Mouse (Mus musculus) limb, embryonic 14.5 days (tissue): ENCODE data around the gene Pkn1. TPM values are rescaled to one million over a fixed set of nuclear protein-coding genes. Genes with fewer than 3 reads are reported as not detected.

Experiments used
- ATAC-seq: fragments of 200-750 bp; cut with Nextera tagmentation; 2 replicates; pipeline ENCODE4 v1.8.0; 2017; ENCODE audit warnings: low read depth, moderate number of reproducible peaks, moderate TSS enrichment; ENCODE audit not compliant: low FRiP score
- DNase-seq: peaks from one replicate; pipeline ENCODE4 v3.0.0-alpha.2; 2015; ENCODE audit warnings: low spot score
- H3K27ac ChIP-seq: fragments of 300-500 bp; sonication (generic); replicated peaks from 2 replicates; pipeline ENCODE4 v1.5.1; 2014; ENCODE audit warnings: low read depth, mild to moderate bottlenecking, low read length, moderate library complexity, mixed read lengths
- H3K27me3 ChIP-seq: fragments of 300-500 bp; sonication (generic); 2 replicates; pipeline ENCODE4 v1.6.1; 2014; ENCODE audit warnings: low read length, mixed read lengths; ENCODE audit not compliant: control insufficient read depth, insufficient read depth
- H3K36me3 ChIP-seq: fragments of 300-500 bp; sonication (generic); 2 replicates; pipeline ENCODE4 v1.6.1; 2014; ENCODE audit warnings: mild to moderate bottlenecking, low read length, moderate library complexity, mixed read lengths; ENCODE audit not compliant: control insufficient read depth, insufficient read depth
- H3K4me1 ChIP-seq: fragments of 300-500 bp; sonication (generic); 2 replicates; pipeline ENCODE4 v1.6.1; 2014; ENCODE audit warnings: antibody characterized with exemption, low read length, mixed read lengths; ENCODE audit not compliant: control insufficient read depth, insufficient read depth
- H3K4me2 ChIP-seq: fragments of 300-500 bp; sonication (generic); replicated peaks from 2 replicates; pipeline ENCODE4 v1.6.1; 2014; ENCODE audit warnings: low read depth, mild to moderate bottlenecking, low read length, moderate library complexity; ENCODE audit not compliant: severe bottlenecking
- H3K4me3 ChIP-seq: fragments of 300-500 bp; sonication (generic); replicated peaks from 2 replicates; pipeline ENCODE4 v1.5.1; 2014; ENCODE audit warnings: low read length
- H3K9ac ChIP-seq: fragments of 300-500 bp; sonication (generic); 2 replicates; pipeline ENCODE4 v1.6.1; 2014; ENCODE audit warnings: mild to moderate bottlenecking, low read depth, low read length, moderate library complexity; ENCODE audit not compliant: severe bottlenecking
- H3K9me3 ChIP-seq: fragments of 300-500 bp; sonication (generic); 2 replicates; pipeline ENCODE4 v1.6.1; 2016; ENCODE audit warnings: low read length; ENCODE audit not compliant: control insufficient read depth
- POLR2A ChIP-seq: fragments of 200-500 bp; IDR thresholded peaks from 2 replicates; pipeline ENCODE4 v1.8.0; 2012; ENCODE audit warnings: inconsistent platforms, mild to moderate bottlenecking, moderate library complexity, borderline replicate concordance; ENCODE audit not compliant: insufficient read depth, insufficient read length; ENCODE audit errors: extremely low read depth
- WGBS: fragments of 180-500 bp; shearing (Covaris S2); extraction: QIAGEN DNeasy Blood & Tissue Kit; methylation state at CpG from one replicate; pipeline ENCODE4 v1.1.7; 2014; 5-methylcytosine and 5-hydroxymethylcytosine counted together
- polyA plus RNA-seq, 2 experiments: library from polyadenylated mRNA; depleted of rRNA in 1 of 2; stranded (reverse) in 1 of 2; unstranded in 1 of 2; fragments of >200 nt; fragmentation: Nextera tagmentation in 1 of 2; extraction: Ambion mirVana in 1 of 2; gene quantifications; 2 replicates each; pipeline versions ENCODE4 v1.2.1 to v1.2.3; 2012 to 2014

Pkn1 gene
- polyA plus RNA-seq, 2 experiments = 24.3 to 46.9 TPM

DNA sequence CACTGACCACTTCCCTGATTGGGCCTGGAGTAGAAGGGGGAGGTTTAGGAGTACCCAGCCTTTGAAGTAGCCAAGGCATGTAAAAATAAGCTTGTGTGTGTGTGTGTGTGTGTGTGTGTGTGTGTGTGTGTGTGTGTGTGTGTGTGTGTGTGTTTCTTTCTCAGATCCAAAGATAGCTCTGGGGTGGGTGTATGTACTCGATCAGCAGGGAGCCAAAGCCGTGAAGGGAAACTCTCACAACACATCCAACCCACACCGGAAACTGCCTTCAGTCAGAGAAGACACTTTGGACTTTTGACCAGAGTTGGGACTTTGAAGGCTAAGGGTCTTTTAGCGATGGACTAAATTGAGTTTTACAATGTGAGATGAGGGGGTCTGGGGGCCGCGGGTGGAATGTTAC is 49.3 kb downstream of the Pkn1 start:
- no peak overlapping the region for H3K27ac ChIP-seq
- no peak overlapping the region for H3K4me2 ChIP-seq
- WGBS = 90% methylated on average over 6 of the region's 6 CpGs
- H3K27me3 ChIP-seq = no peaks in the 10 kb centered on the region
- TF ChIP-seq POLR2A = no peak
- no peak overlapping the region for H3K4me3 ChIP-seq
- ATAC-seq = no peak
- H3K4me1 ChIP-seq = peaks cover 12% of the 10 kb centered on the region
- H3K36me3 ChIP-seq = no peaks in the 10 kb centered on the region
- no peak for DNase-seq
- no peak overlapping the region for H3K9ac ChIP-seq
- no peaks in the 10 kb centered on the region for H3K9me3 ChIP-seq

DNA sequence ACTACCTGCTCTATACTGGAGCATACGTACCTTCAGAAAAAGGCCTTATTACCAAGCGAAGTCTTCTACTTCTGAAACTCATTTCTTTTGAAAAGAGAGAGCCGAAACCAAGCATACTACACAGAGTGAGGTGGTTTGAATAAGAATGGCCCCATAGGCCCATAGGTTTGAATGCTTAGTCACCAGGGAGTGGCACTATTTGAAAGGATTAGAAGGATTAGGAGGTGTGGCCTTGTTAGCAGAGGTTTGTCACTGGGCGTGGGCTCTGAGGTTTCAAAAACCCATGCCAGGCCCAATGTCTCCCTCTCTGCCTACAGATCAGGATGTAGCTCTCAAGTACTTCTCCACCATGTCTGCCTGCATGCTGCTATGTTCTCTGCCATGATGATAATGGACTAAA is 50.9 kb downstream of the Pkn1 start:
- no peak overlapping the region for H3K9ac ChIP-seq
- WGBS = 94% methylated on average over 4 of the region's 4 CpGs
- ATAC-seq (no peak), DNase-seq (no peak)
- H3K27me3 ChIP-seq = no peaks in the 10 kb centered on the region
- H3K27ac ChIP-seq = no peak overlapping the region
- TF ChIP-seq POLR2A = no peak
- no peak overlapping the region for H3K4me2 ChIP-seq
- no peaks in the 10 kb centered on the region for H3K9me3 ChIP-seq
- H3K4me1 ChIP-seq = peaks cover 3% of the 10 kb centered on the region; the same call in 1 of the 2 replicates
- H3K4me3 ChIP-seq = no peak overlapping the region
- no peaks in the 10 kb centered on the region for H3K36me3 ChIP-seq

DNA sequence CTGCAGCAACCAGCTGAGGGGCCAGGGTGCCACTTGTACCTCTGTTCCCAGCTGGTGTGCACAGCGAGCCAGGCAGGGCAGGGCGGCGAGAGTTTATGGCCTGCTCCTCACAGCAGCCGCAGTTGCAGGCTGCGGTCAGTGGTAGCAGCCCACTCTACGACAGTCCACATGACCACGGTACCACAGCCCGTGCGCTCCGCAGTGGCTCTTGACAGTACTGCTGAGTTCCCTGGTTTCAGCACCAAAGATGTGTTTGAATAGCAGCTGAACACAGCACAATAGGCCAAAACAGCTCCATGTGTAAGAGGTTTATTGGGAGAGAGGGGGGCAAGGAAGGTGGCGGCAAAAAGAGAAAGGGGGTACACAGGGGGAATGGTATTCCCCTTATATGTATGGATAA is 51.5 kb downstream of the Pkn1 start:
- Histone ChIP-seq H3K36me3 (no peaks in the 10 kb centered on the region), H3K9ac (no peak overlapping the region), H3K4me1 (peaks cover 3% of the 10 kb centered on the region; the same call in 1 of the 2 replicates), H3K4me2 (no peak overlapping the region), H3K4me3 (no peak overlapping the region), H3K9me3 (no peaks in the 10 kb centered on the region), H3K27ac (no peak overlapping the region), H3K27me3 (no peaks in the 10 kb centered on the region)
- ATAC-seq = no peak
- WGBS = 86% methylated on average over 11 of the region's 11 CpGs
- TF ChIP-seq POLR2A = no peak
- DNase-seq = no peak

DNA sequence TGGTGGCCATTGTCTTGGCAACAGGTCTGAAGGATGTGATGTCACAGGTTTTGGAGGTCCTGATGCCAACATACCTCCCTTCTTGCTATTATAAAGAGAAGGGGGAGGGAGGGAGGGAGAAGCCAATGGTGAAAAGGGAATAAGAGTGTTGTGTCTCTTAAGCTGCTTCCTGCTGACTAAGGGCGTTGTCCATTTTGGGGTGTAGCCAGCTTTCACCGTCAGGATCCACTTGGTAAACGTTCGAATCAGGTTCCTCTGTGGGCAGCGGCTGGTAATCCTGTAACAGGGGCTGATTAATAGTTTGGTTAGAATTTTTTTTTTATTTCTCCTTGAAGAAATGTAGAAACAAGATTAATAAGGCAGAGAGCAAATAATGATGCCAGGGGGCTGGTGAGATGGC is 59.3 kb downstream of the Pkn1 start:
- Histone ChIP-seq H3K27me3 (no peaks in the 10 kb centered on the region), H3K4me1 (no peaks in the 10 kb centered on the region), H3K9ac (no peak overlapping the region), H3K27ac (no peak overlapping the region), H3K9me3 (no peaks in the 10 kb centered on the region), H3K4me2 (no peak overlapping the region), H3K36me3 (no peaks in the 10 kb centered on the region), H3K4me3 (no peak overlapping the region)
- WGBS = 77% methylated on average over 5 of the region's 5 CpGs
- DNase-seq (no peak), ATAC-seq (no peak)
- TF ChIP-seq POLR2A = no peak

DNA sequence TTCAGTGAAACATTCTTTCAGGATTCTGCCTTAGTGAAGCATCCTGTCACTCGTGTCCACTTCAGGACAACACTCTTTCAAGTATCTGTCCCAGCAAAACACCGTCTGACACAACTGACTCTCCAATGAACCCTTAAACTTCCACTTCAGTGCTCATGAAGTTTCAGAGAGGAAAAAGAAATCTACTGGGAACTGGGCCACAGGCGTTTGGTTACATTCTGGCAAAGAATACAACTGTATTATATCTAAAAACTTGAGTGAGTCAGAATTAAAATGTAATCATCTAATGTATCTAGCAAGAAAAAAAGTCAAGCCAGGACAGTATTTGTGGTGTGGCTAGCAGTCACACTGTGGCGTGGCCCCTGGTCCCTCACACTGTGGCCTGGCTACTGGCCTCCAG is 60.1 kb downstream of the Pkn1 start:
- Histone ChIP-seq H3K4me2 (no peak overlapping the region), H3K27me3 (no peaks in the 10 kb centered on the region), H3K9me3 (no peaks in the 10 kb centered on the region), H3K4me3 (no peak overlapping the region), H3K9ac (no peak overlapping the region), H3K4me1 (no peaks in the 10 kb centered on the region), H3K36me3 (no peaks in the 10 kb centered on the region), H3K27ac (no peak overlapping the region)
- ATAC-seq (no peak), DNase-seq (no peak)
- WGBS = 72% methylated on average over 4 of the region's 4 CpGs
- TF ChIP-seq POLR2A = no peak
